Mouse (Mus musculus) limb, embryonic 13.5 days (tissue): ENCODE measurements at regions not wholly inside any gene's neighbourhood (a gene's known extent, or its start where the extent isn't known, plus 50 kb on each side); places are given as distances from the start of the nearest gene placed in this dataset.
"Not testable (repeated sequence)": the region's sequence is repeated elsewhere in the genome, so short reads cannot be mapped to it uniquely, and the experiment has no call there.

ENCODE experiments used
- ATAC-seq: fragments of 200-750 bp; cut with Nextera tagmentation; 2 replicates; pipeline ENCODE4 v1.8.0; 2017; ENCODE audit warnings: low read depth, moderate number of reproducible peaks, moderate TSS enrichment; ENCODE audit not compliant: low FRiP score
- H3K27ac ChIP-seq: fragments of 300-500 bp; sonication (generic); 2 replicates; pipeline ENCODE4 v1.5.1; 2015; ENCODE audit warnings: inconsistent platforms, mild to moderate bottlenecking, moderate library complexity
- H3K27me3 ChIP-seq: fragments of 300-500 bp; sonication (generic); 2 replicates; pipeline ENCODE4 v1.6.1; 2015; ENCODE audit warnings: mild to moderate bottlenecking, inconsistent platforms
- H3K36me3 ChIP-seq: fragments of 300-500 bp; sonication (generic); 2 replicates; pipeline ENCODE4 v1.6.1; 2015; ENCODE audit warnings: inconsistent platforms, mild to moderate bottlenecking, moderate library complexity
- H3K4me1 ChIP-seq: fragments of 300-500 bp; sonication (generic); 2 replicates; pipeline ENCODE4 v1.6.1; 2015; ENCODE audit warnings: inconsistent platforms
- H3K4me2 ChIP-seq: fragments of 300-500 bp; sonication (generic); replicated peaks from 2 replicates; pipeline ENCODE4 v1.6.1; 2015; ENCODE audit warnings: inconsistent platforms, mild to moderate bottlenecking, moderate library complexity
- H3K4me3 ChIP-seq: fragments of 300-500 bp; sonication (generic); 2 replicates; pipeline ENCODE4 v1.5.1; 2015; ENCODE audit warnings: moderate library complexity, mild to moderate bottlenecking, inconsistent platforms
- H3K9ac ChIP-seq: fragments of 300-500 bp; sonication (generic); 2 replicates; pipeline ENCODE4 v1.6.1; 2015; ENCODE audit warnings: mild to moderate bottlenecking, inconsistent platforms
- H3K9me3 ChIP-seq: fragments of 300-500 bp; sonication (generic); 2 replicates; pipeline ENCODE4 v1.6.1; 2016; ENCODE audit warnings: inconsistent platforms
- WGBS: fragments of 180-500 bp; shearing (Covaris S2); methylation state at CpG from one replicate; pipeline ENCODE4 v1.1.7; 2015; 5-methylcytosine and 5-hydroxymethylcytosine counted together

DNA sequence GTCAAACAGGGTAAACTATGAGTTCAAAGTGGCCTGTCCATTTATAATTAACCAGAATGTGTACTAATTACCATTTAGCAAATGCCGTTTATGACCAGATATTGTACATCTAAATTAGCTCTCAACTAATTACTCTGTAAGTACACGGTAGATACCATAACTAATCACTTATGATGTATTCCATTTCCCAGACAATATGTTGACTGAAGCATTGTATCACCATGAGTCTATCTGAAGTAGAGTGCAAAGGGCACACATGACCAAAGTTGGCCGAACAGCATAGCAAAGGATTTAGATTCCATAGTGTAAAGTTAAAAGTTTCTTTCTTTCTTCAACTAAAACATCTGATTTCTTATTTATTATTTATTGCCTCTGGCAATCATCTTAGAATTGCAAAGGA, 227.5 kb downstream of the Nfkbiz start:
- Histone ChIP-seq H3K27ac (no peak overlapping the region), H3K4me2 (no peak overlapping the region), H3K4me3 (no peak overlapping the region), H3K4me1 (no peaks in the 10 kb centered on the region), H3K9ac (no peak overlapping the region), H3K27me3 (no peaks in the 10 kb centered on the region), H3K9me3 (no peaks in the 10 kb centered on the region), H3K36me3 (no peaks in the 10 kb centered on the region)
- 76% methylated on average over 3 of the region's 3 CpGs for WGBS
- no peak for ATAC-seq

DNA sequence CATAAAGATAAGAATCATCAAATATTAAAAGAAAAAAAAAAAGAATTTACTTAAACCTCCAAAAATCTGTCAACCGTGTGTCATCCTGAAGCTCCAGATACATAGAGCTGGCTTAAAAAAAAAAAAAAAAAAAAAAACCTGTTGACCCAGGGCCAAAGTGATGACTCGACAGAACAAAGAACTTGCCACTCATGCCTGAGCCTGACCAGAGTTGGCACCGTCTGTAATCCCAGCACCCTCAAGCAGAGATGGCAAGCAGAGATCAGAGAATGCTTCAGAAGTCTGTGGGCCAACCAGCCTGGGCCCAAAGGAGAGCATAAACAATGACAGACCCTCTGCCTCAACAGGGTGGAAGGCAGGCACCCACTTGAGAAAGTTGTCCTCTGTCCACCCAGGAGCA, 230.3 kb downstream of the Nfkbiz start:
- WGBS: 87% methylated on average over 3 of the region's 3 CpGs
- Histone ChIP-seq H3K9me3 (no peaks in the 10 kb centered on the region), H3K4me1 (no peaks in the 10 kb centered on the region), H3K27ac (no peak overlapping the region), H3K4me2 (no peak overlapping the region), H3K9ac (no peak overlapping the region), H3K36me3 (no peaks in the 10 kb centered on the region), H3K4me3 (no peak overlapping the region), H3K27me3 (no peaks in the 10 kb centered on the region)
- ATAC-seq: no peak

DNA sequence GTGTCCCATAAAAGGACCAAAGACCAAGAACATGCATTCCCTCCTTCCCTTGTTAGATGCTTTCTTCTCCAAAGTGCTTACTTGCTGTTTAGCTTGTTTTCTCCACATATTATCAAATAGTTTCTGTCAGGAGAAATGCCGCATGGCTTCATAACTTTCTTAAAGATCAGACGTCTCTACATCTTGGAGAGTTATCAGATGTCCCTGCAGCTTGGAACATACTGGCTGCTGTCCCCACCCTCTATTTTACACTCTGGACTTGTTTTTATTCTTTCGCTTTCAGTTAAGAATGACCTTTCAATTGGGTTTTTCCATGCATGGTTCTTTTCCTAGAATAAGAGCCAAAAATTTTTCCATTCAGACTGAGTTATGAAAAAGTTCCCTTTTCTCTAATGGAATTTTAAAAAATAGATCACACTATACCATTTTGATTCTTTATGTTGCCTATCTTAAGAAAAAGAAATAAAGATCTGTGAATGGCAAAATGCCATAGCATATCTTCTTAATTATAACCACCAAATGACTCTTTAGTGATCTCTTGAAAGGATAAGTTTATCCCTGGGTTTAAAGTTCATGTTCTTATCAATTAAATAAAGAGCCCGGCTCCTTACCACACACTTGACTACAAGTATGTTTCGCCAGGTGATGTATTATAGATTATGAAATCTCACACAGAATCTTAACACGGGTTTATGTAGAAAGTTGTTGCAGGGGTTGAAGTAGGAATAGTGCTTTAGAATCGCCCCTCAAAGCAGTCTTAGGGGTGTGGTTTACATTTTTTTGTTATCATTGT, 232.1 kb downstream of the Nfkbiz start:
- H3K4me1 ChIP-seq: no peaks in the 10 kb centered on the region
- H3K9me3 ChIP-seq: no peaks in the 10 kb centered on the region
- H3K27ac ChIP-seq: no peak overlapping the region
- H3K36me3 ChIP-seq: no peaks in the 10 kb centered on the region
- H3K4me3 ChIP-seq: no peak overlapping the region
- H3K9ac ChIP-seq: no peak overlapping the region
- H3K27me3 ChIP-seq: no peaks in the 10 kb centered on the region
- no peak for ATAC-seq
- H3K4me2 ChIP-seq: no peak overlapping the region
- WGBS: 82% methylated on average over 7 of the region's 7 CpGs

DNA sequence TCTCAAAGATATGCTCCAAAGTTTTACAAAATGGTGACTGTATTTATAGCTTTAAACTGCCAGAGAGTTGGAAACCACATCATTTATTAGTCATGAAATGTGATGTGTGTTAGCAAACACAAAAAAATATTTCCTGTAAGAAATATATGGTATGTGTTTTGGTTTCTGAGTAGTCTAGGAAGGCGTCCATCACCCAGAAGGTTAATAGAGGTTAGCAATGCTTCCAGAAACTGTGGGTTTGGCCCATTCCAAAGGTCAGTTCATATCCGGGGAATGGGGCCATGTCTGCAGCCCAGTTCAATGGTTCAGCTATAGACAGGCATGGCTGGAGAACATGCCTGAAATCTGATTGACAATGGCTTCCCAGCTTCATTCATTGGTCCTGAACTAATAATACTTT, 235.1 kb downstream of the Nfkbiz start:
- Histone ChIP-seq H3K9ac (no peak overlapping the region), H3K36me3 (no peaks in the 10 kb centered on the region), H3K4me1 (no peaks in the 10 kb centered on the region), H3K27me3 (no peaks in the 10 kb centered on the region), H3K4me3 (no peak overlapping the region), H3K27ac (no peak overlapping the region), H3K9me3 (no peaks in the 10 kb centered on the region), H3K4me2 (no peak overlapping the region)
- no peak for ATAC-seq
- WGBS: 75% methylated on average over 2 of the region's 2 CpGs

DNA sequence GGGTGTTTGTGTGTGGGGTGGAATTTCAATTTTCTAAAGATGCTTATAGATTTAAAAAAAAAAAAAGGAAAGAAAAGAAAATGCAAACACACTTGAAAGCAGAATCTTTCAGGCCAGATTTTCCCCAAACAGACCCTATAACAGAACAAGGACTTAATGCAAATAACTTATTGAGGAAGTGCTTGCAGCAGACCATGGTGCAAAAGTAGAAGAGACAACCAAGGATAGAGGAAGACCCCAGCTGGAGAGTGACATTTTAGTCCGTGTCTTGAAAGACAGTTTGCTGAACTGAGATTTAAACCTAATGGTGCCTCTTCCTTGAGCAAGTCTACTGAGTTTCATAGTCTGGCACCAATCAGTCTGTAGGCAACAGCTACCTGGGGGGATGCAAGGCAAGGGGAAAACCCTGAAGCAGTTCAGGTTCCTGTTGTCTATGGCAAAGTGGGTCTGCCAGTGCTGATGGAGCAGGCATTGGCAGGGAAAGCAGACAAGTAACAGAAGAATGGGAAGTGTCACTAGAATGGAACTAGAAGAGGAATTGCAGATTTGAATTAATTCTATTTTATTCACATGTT, 249.2 kb downstream of the Nfkbiz start:
- 87% methylated on average over 1 of the region's 1 CpGs for WGBS
- H3K36me3 ChIP-seq: no peaks in the 10 kb centered on the region
- ATAC-seq: no peak
- no peak overlapping the region for H3K4me3 ChIP-seq
- no peak overlapping the region for H3K9ac ChIP-seq
- no peaks in the 10 kb centered on the region for H3K27me3 ChIP-seq
- no peaks in the 10 kb centered on the region for H3K4me1 ChIP-seq
- no peaks in the 10 kb centered on the region for H3K9me3 ChIP-seq
- no peak overlapping the region for H3K27ac ChIP-seq
- H3K4me2 ChIP-seq: no peak overlapping the region

DNA sequence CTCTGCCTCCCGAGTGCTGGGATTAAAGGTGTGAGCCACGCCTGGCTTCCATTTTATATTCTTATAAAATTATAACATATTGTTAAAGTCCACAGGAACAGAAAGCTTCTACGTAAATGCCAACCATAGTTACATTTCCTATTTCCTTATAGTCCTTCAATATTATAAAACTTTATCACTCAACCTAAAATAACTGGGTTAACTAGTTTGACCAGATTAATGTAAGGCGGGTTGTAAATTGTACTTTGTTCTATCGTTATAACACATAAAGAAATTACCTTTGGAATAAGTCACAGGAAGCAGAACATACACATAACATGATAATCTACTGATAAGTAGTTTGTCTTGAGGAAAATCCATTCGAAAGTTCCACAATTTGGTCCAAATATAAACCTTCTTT, 251.6 kb downstream of the Nfkbiz start:
- no peak overlapping the region for H3K27ac ChIP-seq
- ATAC-seq: no peak
- no peak overlapping the region for H3K4me3 ChIP-seq
- H3K36me3 ChIP-seq: no peaks in the 10 kb centered on the region
- H3K9ac ChIP-seq: no peak overlapping the region
- no peak overlapping the region for H3K4me2 ChIP-seq
- H3K9me3 ChIP-seq: no peaks in the 10 kb centered on the region
- WGBS: 83% methylated on average over 6 of the region's 6 CpGs
- no peaks in the 10 kb centered on the region for H3K27me3 ChIP-seq
- no peaks in the 10 kb centered on the region for H3K4me1 ChIP-seq

GRCm38 (mm10) chr16:55582906-55583305, 255.8 kb downstream of the Nfkbiz start:
- 39% methylated on average over 3 of the region's 3 CpGs for WGBS
- Histone ChIP-seq H3K9me3 (no peaks in the 10 kb centered on the region), H3K4me1 (no peaks in the 10 kb centered on the region), H3K4me2 (no peak overlapping the region), H3K36me3 (no peaks in the 10 kb centered on the region), H3K27me3 (no peaks in the 10 kb centered on the region), H3K4me3 (no peak overlapping the region), H3K27ac (no peak overlapping the region), H3K9ac (no peak overlapping the region)
- ATAC-seq: no peak

DNA sequence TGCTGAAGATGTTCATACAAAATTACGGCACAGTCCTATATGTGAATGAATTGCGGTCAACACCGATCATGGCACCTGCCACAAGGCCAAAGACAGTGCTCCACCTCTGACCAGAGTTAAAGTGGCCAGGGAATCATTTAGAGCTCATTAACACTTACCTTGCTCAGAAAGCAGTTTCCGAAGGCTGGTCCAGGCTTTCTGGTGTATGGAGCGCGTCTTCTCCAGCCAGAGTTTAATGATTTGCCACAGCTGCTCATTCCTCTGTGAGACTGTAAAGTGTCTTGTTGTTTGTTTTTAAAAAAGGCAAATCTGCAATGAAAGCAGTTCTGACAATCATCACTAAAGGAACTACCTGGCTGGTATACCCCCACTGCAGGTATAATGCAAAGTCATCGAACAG, 256.7 kb downstream of the Nfkbiz start:
- Histone ChIP-seq H3K36me3 (no peaks in the 10 kb centered on the region), H3K9ac (no peak overlapping the region), H3K27me3 (no peaks in the 10 kb centered on the region), H3K4me2 (no peak overlapping the region), H3K9me3 (no peaks in the 10 kb centered on the region), H3K27ac (no peak overlapping the region), H3K4me3 (no peak overlapping the region), H3K4me1 (no peaks in the 10 kb centered on the region)
- no peak for ATAC-seq
- 81% methylated on average over 7 of the region's 7 CpGs for WGBS

DNA sequence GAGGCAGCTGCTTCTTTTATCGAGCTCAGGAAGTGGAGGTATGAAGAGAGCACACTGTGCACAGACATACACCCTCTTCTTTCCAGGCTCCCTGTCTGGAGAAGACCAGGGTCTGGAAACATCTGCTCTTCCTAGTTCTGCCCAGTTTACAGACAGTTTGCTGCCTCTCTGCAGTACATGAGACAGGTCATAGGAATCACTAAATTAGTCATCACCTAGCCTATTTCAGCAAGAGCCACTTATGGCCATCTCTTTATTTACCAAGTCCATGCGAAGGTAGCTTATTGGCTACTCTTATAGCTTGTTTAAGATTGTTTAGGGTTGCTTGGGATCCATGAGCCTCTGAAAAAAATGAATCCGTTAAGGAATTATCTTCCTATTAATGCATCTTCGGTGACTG, 257.9 kb downstream of the Nfkbiz start:
- no peak for ATAC-seq
- Histone ChIP-seq H3K9ac (no peak overlapping the region), H3K4me1 (no peaks in the 10 kb centered on the region), H3K4me2 (no peak overlapping the region), H3K4me3 (no peak overlapping the region), H3K27ac (no peak overlapping the region), H3K27me3 (no peaks in the 10 kb centered on the region), H3K36me3 (no peaks in the 10 kb centered on the region), H3K9me3 (no peaks in the 10 kb centered on the region)
- WGBS: 85% methylated on average over 4 of the region's 4 CpGs

GRCm38 (mm10) chr16:55578686-55579085, 260.0 kb downstream of the Nfkbiz start:
- Histone ChIP-seq H3K36me3 (no peaks in the 10 kb centered on the region), H3K4me1 (no peaks in the 10 kb centered on the region), H3K9ac (no peak overlapping the region), H3K4me3 (no peak overlapping the region), H3K9me3 (no peaks in the 10 kb centered on the region), H3K27me3 (no peaks in the 10 kb centered on the region), H3K4me2 (no peak overlapping the region), H3K27ac (no peak overlapping the region)
- 87% methylated on average over 5 of the region's 5 CpGs for WGBS
- no peak for ATAC-seq

GRCm38 (mm10) chr16:55575609-55576283, 263.0 kb downstream of the Nfkbiz start:
- ATAC-seq, H3K4me3 ChIP-seq, H3K4me2 ChIP-seq, H3K4me1 ChIP-seq, H3K9ac ChIP-seq, H3K27ac ChIP-seq, H3K27me3 ChIP-seq, H3K9me3 ChIP-seq, H3K36me3 ChIP-seq: not testable (repeated sequence)
- WGBS: 87% methylated on average over 2 of the region's 2 CpGs

- no peak overlapping the region for H3K27ac ChIP-seq
- no peak overlapping the region for H3K4me2 ChIP-seq
- ATAC-seq: no peak
- no peaks in the 10 kb centered on the region for H3K9me3 ChIP-seq
- H3K36me3 ChIP-seq: no peaks in the 10 kb centered on the region
- 67% methylated on average over 7 of the region's 7 CpGs for WGBS
- no peak overlapping the region for H3K4me3 ChIP-seq
- H3K27me3 ChIP-seq: no peaks in the 10 kb centered on the region
- no peak overlapping the region for H3K9ac ChIP-seq
- H3K4me1 ChIP-seq: no peaks in the 10 kb centered on the region
These were observed 267.6 kb downstream of the Nfkbiz start for GRCm38 (mm10) chr16:55571106-55571505.
